Comparison of ENCODE assay signal across 8 mouse cellular contexts in the genomic region with DNA sequence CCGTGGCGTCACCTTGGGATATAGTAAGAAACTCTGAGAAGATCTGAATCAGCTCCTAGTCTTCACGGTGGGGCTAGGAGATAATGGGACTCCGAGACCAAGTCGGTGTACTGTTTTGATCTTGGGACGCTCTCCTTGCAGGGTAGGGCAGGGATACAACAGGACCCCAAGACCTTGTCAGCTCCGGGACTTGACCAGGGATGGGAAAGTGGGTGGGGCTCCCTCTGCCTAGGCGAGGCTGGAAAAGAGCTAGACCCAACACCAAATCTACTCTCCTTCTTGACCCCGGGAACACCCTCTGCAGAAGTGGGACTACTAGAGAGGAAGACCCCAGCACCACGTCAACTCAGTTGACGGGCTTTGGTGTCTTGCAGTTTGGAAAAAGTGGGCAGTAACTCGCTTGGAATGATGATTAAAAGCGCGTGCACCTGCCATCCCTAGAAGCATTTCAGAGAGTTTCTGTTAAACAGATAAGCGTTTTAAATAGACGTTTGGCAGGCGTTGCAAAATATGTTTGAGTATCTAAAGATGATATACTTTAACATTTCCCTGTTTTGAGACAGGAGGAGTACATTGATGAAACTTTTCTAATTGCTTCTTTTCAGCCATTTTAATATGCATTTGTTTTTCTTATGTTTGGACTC. TPM values are rescaled to one million over a fixed set of nuclear protein-coding genes. Genes with fewer than 3 reads are reported as not detected.
DNase-seq lines count a peak whose midpoint lies in the region; ATAC-seq and TF ChIP-seq lines count a peak whose summit lies in the region.

No protein-coding gene starts in this region.

- H3K4me2 ChIP-seq in heart, embryonic 16.5 days (ENCODE audit: low read depth, low read length), result peak overlapping the region; percentile 95
- H3K4me2 ChIP-seq in liver, embryonic 15.5 days, result peak overlapping the region; percentile 70

- TF ChIP-seq POLR2A in spleen, adult 2 months (IDR thresholded peaks at IDR 0.05; ENCODE audit: low read depth, low read length), result no peak

- peaks cover 9% of the 10 kb centered on the region; the same call in 1 of the 2 replicates for H3K36me3 ChIP-seq in heart, embryonic 16.5 days (ENCODE audit: control insufficient read depth, insufficient read depth)
- H3K36me3 ChIP-seq in liver, embryonic 15.5 days (replicated peaks), result peaks cover 32% of the 10 kb centered on the region
- no peaks in the 10 kb centered on the region for H3K36me3 ChIP-seq in spleen, adult 2 months (ENCODE audit: control insufficient read depth, insufficient read depth, low read length)

- ATAC-seq in heart, embryonic 16.5 days (replicated peaks; ENCODE audit: extremely low read depth, insufficient read depth, low FRiP score), result peak; percentile 26; the same call in 1 of the 2 replicates
- ATAC-seq in liver, embryonic 15.5 days (ENCODE audit: insufficient read depth), result peak; percentile 40

- H3K4me1 ChIP-seq in heart, embryonic 16.5 days (ENCODE audit: control insufficient read depth, insufficient read depth, low read length), result peaks cover 20% of the 10 kb centered on the region
- H3K4me1 ChIP-seq in liver, embryonic 15.5 days (replicated peaks), result peaks cover 31% of the 10 kb centered on the region
- H3K4me1 ChIP-seq in spleen, adult 2 months (ENCODE audit: control insufficient read depth, insufficient read depth, insufficient read length), result peaks cover 9% of the 10 kb centered on the region; the same call in 1 of the 2 replicates

- no peak for TF ChIP-seq CTCF in layer of hippocampus, adult 2 months (conservative IDR thresholded peaks at IDR 0.05)
- no peak for TF ChIP-seq CTCF in spleen, adult 2 months (IDR thresholded peaks at IDR 0.05; ENCODE audit: extremely low read depth, insufficient read depth, insufficient read length, insufficient replicate concordance)

- H3K9ac ChIP-seq in heart, embryonic 16.5 days (ENCODE audit: low read length), result peak overlapping the region; percentile 86
- H3K9ac ChIP-seq in liver, embryonic 15.5 days, result peak overlapping the region; percentile 85

- WGBS in heart, embryonic 16.5 days, result under 1% methylated on average over 17 of the region's 17 CpGs
- WGBS in liver, embryonic 15.5 days (ENCODE audit: insufficient replicate concordance), result under 1% methylated on average over 17 of the region's 17 CpGs
- WGBS in spleen, adult 2 months, result 2% methylated on average over 17 of the region's 17 CpGs

- H3K27me3 ChIP-seq in heart, embryonic 16.5 days (ENCODE audit: control insufficient read depth, insufficient read depth, low read length), result no peaks in the 10 kb centered on the region
- H3K27me3 ChIP-seq in liver, embryonic 15.5 days, result no peaks in the 10 kb centered on the region
- H3K27me3 ChIP-seq in spleen, adult 2 months (ENCODE audit: control insufficient read depth, insufficient read depth, low read length), result no peaks in the 10 kb centered on the region

- DNase-seq in layer of hippocampus, adult 2 months (ENCODE audit: low spot score in 2 of 2), result no peak
- no peak for DNase-seq in layer of hippocampus, postnatal 14 days (ENCODE audit: low spot score in 2 of 2)
- DNase-seq in c-Kit-positive CD71-positive TER-119-positive erythroid progenitor cells, embryonic 14.5 days (ENCODE audit: low spot score), result peak; percentile 39
- no peak for DNase-seq in spleen, adult 2 months (ENCODE audit: low read depth in 1 of 2, low spot score in 2 of 2)
- no peak for DNase-seq in cerebellum, postnatal 4 days (ENCODE audit: low spot score in 2 of 2)
- DNase-seq in layer of hippocampus, adult 9-10 months (ENCODE audit: low spot score), result no peak

- H3K27ac ChIP-seq in layer of hippocampus, adult 2 months, result no peak overlapping the region
- peak overlapping the region; percentile 71 for H3K27ac ChIP-seq in heart, embryonic 16.5 days (ENCODE audit: low read length)
- H3K27ac ChIP-seq in liver, embryonic 15.5 days (replicated peaks), result peak overlapping the region; percentile 89
- no peak overlapping the region; the same call in 1 of the 2 replicates for H3K27ac ChIP-seq in spleen, adult 2 months (ENCODE audit: insufficient read depth, low read length)

- H3K4me3 ChIP-seq in layer of hippocampus, adult 2 months, result peak overlapping the region; percentile 80
- H3K4me3 ChIP-seq in heart, embryonic 16.5 days (ENCODE audit: low read length), result peak overlapping the region; percentile 91
- H3K4me3 ChIP-seq in liver, embryonic 15.5 days (replicated peaks), result peak overlapping the region; percentile 93
- peak overlapping the region; percentile 66 for H3K4me3 ChIP-seq in spleen, adult 2 months (ENCODE audit: extremely low read depth, insufficient read depth, insufficient read length)

- no peaks in the 10 kb centered on the region for H3K9me3 ChIP-seq in heart, embryonic 16.5 days (replicated peaks; ENCODE audit: control insufficient read depth, low read length)
- H3K9me3 ChIP-seq in liver, embryonic 15.5 days (replicated peaks), result no peaks in the 10 kb centered on the region

RNA-seq across cellular contexts. Expression of a gene that starts 0.8 kb away (rescaled TPM):
- total RNA-seq in layer of hippocampus, adult 2 months (2021), result under 1 TPM; 0.64 to 0.88 TPM
- total RNA-seq in layer of hippocampus, postnatal 14 days (2021), result 1 to 10 TPM; 1.6 to 1.7 TPM
- 9.8 and 10.3 TPM in 2 replicates for polyA plus RNA-seq in heart, embryonic 16.5 days (2015; fragmentation: Nextera tagmentation; extraction: Ambion mirVana)
- 9.9 and 10.0 TPM in 2 replicates for polyA plus RNA-seq in liver, embryonic 15.5 days (2015; fragmentation: Nextera tagmentation; extraction: Ambion mirVana)
- polyA plus RNA-seq in spleen, adult 2 months (2012; rRNA removed), result 0.77 TPM in 2 replicates

RNA-seq across cellular contexts. Expression of a gene that starts 33.3 kb away (rescaled TPM):
- total RNA-seq in layer of hippocampus, adult 2 months (2021), result 10 to 100 TPM; 28.3 to 30.9 TPM
- 10 to 100 TPM; 30.2 to 30.6 TPM for total RNA-seq in layer of hippocampus, postnatal 14 days (2021)
- 6.3 and 7.0 TPM in 2 replicates for polyA plus RNA-seq in heart, embryonic 16.5 days (2015; fragmentation: Nextera tagmentation; extraction: Ambion mirVana)
- 2.2 and 2.5 TPM in 2 replicates for polyA plus RNA-seq in liver, embryonic 15.5 days (2015; fragmentation: Nextera tagmentation; extraction: Ambion mirVana)
- 1.3 and 1.6 TPM in 2 replicates for polyA plus RNA-seq in spleen, adult 2 months (2012; rRNA removed)

RNA-seq across cellular contexts. Expression of a gene that starts 46.2 kb away (rescaled TPM):
- not detected for total RNA-seq in layer of hippocampus, adult 2 months (2021)
- not detected for total RNA-seq in layer of hippocampus, postnatal 14 days (2021)
- not detected in 2 replicates for polyA plus RNA-seq in heart, embryonic 16.5 days (2015; fragmentation: Nextera tagmentation; extraction: Ambion mirVana)
- 25.9 and 29.4 TPM in 2 replicates for polyA plus RNA-seq in liver, embryonic 15.5 days (2015; fragmentation: Nextera tagmentation; extraction: Ambion mirVana)
- not detected in 2 replicates for polyA plus RNA-seq in spleen, adult 2 months (2012; rRNA removed)

Comparison
In these comparisons a context has a peak if more than half of its experiments do, and no peak if none do; other contexts are left out.
1. H3K27ac ChIP-seq: peak in heart, embryonic 16.5 days (single experiment) and liver, embryonic 15.5 days (single experiment); none in layer of hippocampus, adult 2 months (single experiment) and spleen, adult 2 months (single experiment).
2. RNA of a gene that starts 46.2 kb away (polyA plus RNA-seq): 25.9 to 29.4 TPM in liver, embryonic 15.5 days; not detected in heart, embryonic 16.5 days and not detected in spleen, adult 2 months; every median in the first group is over 10 times any median in the second.
3. Peak in every context shown above with its lines, with median percentiles within 50 percentile points of each other: H3K4me3 ChIP-seq.